Mouse (Mus musculus): ENCODE results near the gene Zfp850. TPM values are rescaled to one million over a fixed set of nuclear protein-coding genes. Genes with fewer than 3 reads are reported as not detected.
"Not testable (repeated sequence)": the region's sequence is repeated elsewhere in the genome, so short reads cannot be mapped to it uniquely, and the experiment has no call there.

The Zfp850 gene
- total RNA-seq (2021), result under 1 TPM; 0.23 to 0.44 TPM
- long read RNA-seq, experiment 1, result 0 reads
- long read RNA-seq, experiment 2, result 0 reads

DNA sequence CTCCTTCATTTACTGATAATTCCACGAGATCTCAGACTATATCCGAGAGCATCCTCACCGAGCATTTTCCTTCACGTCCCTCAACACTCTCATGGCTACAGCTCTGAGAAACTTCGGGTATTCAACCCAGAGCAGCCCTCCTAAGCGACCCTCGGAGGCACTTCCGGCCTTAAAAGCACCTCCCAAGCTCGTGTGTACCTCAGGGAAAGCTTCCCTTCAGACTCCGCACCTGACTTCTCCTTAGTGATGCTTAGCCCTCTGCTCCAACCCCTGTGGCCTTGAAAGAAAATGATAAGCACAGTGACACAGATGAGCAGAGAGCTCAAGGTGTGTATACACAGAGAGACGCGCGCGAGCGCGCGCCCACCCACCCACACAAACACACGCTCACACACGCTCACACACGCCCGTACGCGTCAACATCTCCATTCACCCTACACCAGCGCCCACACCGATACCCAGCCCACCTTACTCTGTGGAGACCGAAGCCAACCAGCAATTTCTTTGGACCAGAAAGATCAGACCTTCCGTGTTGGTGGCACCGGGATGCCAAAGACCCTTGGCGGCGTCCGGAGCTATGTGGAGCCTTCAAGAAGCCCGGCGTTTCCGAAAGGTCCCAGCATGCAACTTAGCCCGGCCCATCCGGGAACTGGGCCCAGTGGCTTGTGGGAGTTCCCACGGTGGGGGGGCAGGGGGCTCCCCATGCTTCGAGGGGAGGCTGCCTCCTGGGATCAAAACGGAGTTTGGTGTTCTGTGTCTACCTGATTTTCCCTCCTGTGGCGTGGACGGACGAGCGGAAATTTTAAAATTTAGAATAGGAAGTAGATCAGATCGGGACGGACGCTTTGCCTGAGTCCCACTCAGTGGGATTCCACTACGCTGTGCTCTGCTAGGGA, at the start of gene Zfp850:
TSS of gene Zfp850 (minus strand) at position 567 of the 896 bp plus-strand sequence.
- intact Hi-C loops (cut with DNase I), result no loop called here
- DNase-seq, result peak; percentile 44 to 64

DNA sequence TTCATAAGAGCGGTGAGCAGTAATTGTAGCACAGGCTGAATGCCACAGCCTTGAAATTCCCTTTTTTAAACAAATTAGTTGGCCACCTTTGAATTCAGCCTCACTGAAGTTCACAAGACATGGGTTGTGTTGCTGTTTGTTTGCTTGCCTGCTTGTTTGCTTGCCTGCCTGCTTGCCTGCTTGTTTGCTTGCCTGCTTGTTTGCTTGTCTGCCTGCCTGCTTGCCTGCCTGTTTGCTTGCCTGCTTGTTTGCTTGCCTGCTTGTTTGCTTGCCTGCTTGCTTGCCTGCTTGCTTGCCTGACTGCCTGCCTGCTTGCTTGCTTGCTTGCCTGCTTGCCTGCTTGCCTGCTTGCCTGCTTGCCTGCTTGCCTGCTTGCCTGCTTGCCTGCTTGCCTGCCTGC, 46.1 kb upstream of the Zfp850 start:
- no peak for DNase-seq
- intact Hi-C loops (cut with DNase I), result no loop called here

DNA sequence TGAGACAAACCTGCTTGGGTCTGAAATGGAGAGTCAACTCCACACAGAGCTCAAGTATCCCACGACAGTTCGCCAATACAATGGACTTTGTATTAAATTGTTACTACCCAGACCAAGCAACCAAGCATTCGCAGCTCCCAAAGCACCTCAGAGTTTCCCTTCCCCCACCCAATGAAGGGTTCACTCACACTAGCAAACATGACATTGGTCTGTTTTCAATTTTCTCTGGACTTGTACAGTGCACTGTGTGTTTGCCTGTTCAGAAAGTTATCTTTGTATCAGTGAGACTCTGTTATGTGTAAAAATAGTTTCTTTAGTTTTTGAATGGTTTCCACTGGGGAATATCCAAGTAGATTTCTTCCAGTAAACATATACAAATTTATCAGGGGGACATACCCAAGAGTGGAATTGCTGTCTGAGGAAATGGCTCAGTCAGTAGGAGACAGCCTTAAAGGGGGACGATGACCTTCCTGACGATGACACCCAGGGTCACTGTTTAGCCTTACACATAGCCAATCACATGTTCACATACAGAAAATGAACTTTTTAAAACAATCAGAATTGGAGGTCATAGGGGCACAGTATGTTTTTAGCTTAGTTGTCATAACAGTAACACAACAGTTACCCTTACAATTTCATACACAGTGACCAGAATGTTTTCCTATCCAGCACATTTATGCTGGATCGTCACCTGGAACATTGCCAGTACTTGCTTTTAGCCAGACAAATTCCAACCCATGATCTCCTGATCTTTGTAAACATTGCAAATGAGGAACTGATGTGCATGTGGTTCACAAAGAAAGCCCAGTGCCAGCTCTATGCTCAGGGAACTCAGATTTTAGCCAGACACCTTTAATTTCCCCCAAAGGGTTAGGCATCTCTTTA, 39.4 kb upstream of the Zfp850 start:
- intact Hi-C loops (cut with DNase I), result loop anchor here (5.0 kb wide), 2 partner anchors 99 to 154 kb away; no protein-coding TSS in a partner anchor
- DNase-seq, result no peak

DNA sequence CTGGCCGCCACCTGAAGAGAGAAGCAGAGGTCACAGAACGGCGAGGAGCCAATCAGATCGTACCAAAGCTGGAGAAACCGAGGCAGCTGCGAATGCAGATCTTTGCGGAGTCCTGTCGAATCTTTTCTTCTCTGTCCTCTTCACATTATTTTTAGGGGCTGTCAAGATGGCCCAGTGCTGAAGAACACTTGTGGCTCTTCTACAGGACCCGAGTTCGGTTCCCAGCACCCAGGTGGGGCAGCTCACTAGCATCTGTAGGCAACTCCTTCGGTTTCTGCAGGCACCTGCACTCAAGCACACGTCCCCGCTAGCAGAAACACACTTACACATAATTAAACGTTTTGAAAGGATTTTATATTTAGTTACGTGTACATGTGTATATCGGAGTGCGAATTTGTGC, 36.7 kb upstream of the Zfp850 start:
- no peak for DNase-seq
- intact Hi-C loops (cut with DNase I), result loop anchor here (5.0 kb wide), 2 partner anchors 102 to 157 kb away; no protein-coding TSS in a partner anchor

DNA sequence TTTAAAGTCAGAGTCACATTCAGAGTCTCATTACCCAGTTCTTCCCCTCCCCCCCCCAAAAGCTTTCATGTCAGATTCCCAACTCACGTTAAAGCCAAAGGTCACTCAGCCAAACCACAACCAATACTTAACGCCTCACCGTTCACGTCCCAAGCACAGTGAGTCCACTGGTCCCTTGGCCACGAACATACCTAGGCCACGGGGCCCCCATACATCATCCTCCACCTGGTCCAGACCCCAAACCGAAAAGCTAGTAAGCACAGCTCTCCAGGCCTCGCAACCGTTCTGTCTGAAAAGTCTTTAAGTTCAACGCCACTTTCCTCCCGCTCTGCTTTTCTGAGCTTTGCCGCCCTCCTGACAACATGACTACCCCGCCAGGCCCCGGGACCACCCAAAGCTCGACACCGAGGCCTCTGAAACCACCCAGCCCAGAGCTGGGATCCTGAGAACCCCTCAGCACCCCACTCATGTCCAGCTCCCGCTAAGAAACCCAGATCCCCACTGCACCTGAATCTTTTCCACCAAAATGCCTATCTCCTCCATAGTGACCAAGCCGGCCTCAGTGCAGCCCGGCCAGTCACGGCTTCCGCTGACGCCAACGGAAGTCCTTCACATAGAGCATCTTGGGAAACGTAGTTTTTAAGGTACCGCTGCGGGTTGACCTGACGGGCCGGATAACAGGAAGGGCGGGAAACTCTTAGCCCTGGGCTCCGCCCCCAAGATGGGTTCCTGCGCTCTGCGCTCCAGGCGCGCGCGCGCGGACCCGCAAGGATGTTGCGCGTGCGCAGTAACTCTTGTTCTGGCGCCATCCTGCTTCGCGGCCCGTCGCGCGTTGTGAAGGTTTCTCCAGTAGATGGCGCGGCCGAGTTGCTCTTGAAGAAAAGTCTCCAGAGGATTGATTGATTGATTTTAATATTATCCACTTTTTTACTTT, 35.8 kb upstream of the Zfp850 start, which contains the start of gene Psmc4:
TSS of gene Psmc4 (minus strand) at position 626 of the 934 bp plus-strand sequence.
- intact Hi-C loops (cut with DNase I), result loop anchor here (5.0 kb wide), 2 partner anchors 103 to 158 kb away; no protein-coding TSS in a partner anchor
- peak; percentile 95 to 96 for DNase-seq

DNA sequence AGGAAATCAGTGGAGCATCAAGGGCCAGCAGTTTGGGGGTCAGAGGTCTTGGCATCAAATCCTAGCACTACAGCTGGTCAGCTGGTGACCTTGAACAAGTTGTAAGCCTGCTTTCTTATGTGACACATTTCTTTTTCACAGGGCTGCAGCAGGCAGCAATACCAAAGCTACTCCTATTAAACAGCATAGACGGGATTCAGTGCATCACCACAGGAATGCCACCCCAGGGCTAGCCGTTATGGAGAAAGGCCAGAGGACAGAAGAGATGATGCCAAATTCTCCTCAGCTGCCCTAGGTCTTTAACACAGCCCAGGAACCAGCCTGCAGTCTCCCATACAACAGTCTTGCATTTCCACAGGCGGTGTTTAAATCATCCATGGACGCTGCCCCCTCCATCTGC, 30.6 kb upstream of the Zfp850 start:
- intact Hi-C loops (cut with DNase I), result no loop called here
- no peak for DNase-seq

DNA sequence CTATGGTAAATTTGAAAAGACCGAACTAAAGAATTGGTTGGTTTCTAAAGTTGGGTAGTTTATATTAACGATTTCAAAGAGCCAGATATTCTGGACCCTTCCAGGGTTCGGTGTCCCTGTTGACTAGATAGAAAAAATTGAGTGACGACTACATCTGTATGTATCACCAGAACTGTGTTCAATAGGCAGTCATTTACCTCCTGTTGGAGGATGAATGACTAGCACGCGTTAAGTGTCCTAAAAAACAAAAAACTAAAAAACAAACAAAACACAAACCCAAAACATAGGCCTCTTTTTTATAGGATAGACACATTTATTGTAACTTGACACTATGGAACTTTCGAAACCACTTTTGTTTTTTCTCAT, 513 bp upstream of the Zfp850 start:
- DNase-seq, result no peak
- intact Hi-C loops (cut with DNase I), result no loop called here

DNA sequence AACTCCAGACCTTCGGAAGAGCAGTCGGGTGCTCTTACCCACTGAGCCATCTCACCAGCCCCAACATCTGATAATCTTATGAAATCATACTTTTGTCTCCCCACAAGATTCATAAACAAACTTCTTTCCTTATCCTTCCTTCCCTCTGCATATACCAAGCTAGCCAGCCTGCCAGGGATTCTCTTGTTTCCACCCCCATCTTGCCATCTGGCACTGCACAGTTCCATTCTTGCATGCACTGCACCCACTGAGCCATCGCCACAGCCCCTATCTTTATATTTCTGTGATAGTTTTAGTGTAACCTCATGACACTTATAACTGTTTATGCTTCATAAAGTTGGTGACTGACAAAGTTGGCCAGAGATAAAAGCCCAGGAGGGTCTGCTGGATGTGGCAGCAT, 3.6 kb downstream of the Zfp850 start:
- intact Hi-C loops (cut with DNase I), result no loop called here
- no peak for DNase-seq

DNA sequence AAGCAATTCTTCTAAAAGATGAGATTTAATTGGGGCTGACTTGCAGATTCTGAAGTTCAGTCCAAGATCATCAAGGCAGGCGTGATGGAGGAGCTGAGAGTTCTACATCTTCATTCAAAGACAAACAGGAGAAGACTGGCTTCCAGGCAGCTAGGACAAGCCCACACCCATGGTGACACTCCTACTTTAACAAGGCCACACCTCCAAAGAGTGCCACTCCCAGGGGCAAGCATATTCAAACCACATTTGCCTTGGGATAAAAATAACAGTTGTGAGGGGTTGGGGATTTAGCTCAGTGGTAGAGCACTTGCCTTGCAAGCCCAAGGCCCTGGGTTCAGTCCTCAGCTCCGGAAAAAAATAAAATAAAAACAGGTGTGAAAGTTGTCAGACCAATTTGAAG, 31.7 kb downstream of the Zfp850 start:
- DNase-seq, result no peak
- intact Hi-C loops (cut with DNase I), result no loop called here

DNA sequence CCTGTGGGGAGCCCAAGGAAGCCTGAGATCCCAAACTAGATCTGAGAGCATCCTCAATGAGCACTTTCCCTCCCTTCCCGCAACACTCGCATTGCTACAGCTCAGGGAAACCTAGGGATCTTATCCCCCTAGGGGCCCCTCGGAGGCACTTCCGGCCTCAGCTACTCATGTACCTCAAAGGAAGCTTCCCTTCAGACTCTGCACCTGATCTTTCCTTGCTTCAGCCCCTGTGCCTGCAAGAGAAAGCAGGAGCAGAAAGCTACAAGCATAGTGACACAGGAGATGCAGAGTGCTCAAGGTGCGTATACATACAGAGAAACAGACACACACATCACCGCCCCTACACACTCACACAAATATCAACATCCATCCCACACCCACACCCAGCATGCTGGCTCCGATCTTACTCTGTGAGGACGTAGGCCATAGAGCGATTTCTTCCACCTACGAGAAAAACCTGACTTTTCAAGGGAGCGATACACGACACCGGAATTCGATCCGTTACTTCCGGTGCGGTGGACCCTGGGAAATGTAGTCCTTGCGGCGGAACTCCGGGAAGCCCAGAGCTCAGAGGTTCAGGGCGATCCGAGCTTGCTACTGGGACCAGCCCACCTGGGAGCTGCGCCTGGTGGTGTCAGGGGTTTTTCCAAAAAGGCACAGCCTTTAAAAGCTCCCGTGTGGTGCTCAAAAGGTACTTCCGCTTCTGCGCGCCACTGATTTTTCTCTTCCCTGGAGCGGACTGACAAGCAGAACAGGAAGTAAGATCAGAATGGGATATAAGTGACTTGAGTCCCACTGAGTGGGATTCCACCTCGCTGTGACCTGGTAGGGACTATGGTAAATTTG, 35.0 kb downstream of the Zfp850 start, which contains the start of gene Zfp780b:
TSS of gene Zfp780b (minus strand) at position 489 of the 846 bp plus-strand sequence.
- DNase-seq, result peak; percentile 58 to 65
- intact Hi-C loops (cut with DNase I), result no loop called here

DNA sequence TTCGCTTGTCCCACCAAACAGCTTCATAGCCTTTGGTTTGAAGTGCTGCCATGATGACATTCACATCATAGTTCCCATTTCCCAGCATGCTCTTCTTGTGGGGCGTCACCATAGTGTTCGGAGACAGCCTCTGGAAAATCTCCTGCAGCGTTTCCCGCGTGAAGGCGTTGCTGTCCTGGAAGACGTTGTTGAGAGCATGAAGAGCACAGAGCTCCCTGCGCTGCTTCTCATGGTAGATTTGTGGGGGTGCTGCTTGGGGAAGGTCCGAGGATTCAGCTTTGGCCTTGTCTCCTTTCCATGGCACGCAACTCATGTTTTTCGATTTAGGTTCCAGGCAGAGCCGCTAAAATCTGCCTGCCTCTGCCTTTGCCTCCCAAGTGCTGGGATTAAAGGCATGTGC, 64.5 kb downstream of the Zfp850 start:
- intact Hi-C loops (cut with DNase I); DNase-seq: not testable (repeated sequence)

DNA sequence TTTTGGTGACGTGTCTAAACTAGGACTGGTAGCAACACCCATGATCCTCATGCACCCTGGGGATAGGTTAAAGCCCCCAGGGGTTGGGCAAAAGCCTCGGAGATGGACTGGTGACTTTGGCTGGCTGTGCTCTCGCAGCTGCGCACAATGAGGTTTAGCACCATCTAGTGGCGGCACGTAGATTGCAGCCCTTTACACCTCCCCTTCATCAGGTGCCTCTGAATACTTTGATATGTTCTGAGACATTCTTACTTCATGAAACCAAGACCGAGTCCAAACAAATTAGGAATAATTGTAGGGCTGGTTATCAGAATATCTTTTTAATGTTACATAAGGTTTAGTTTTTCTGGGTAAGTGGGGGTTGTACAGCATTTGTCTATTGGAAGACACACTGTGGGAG, 72.0 kb downstream of the Zfp850 start:
- DNase-seq; intact Hi-C loops (cut with DNase I): not testable (repeated sequence)

Other genes with a start within 250 kb of the Zfp850 start
- gene Zfp626, start 206.9 kb downstream of the Zfp850 start, total RNA-seq (2021), result 1 to 10 TPM; 3.4 to 3.5 TPM
- 1 to 10 TPM; 1.7 to 2.7 TPM for gene Zfp59, start 175.5 kb downstream of the Zfp850 start, total RNA-seq (2021)
- 1 to 10 TPM; 1.7 to 3.2 TPM for gene Zfp607a, start 156.6 kb downstream of the Zfp850 start, total RNA-seq (2021)
- 1 to 10 TPM; 3.2 to 3.5 TPM for gene Zfp974, start 84.7 kb downstream of the Zfp850 start, total RNA-seq (2021)
- gene Zfp780b, start 34.9 kb downstream of the Zfp850 start, total RNA-seq (2021), result 1 to 10 TPM; 6.0 to 6.9 TPM
- 100 to 1,000 TPM in 1 of 2 experiments, 10 to 100 TPM in 1; 99.1 to 100 TPM for gene Psmc4, start 36.0 kb upstream of the Zfp850 start, total RNA-seq (2021)
- under 1 TPM in 1 of 2 experiments, not detected in 1; 0.13 TPM for gene Fcgbp, start 57.1 kb upstream of the Zfp850 start, total RNA-seq (2021)
- not detected for gene 9530053A07Rik, start 115.4 kb upstream of the Zfp850 start, total RNA-seq (2021)
- 10 to 100 TPM; 18.8 to 22.9 TPM for gene Fbl, start 155.6 kb upstream of the Zfp850 start, total RNA-seq (2021)
- gene Dyrk1b, start 165.4 kb upstream of the Zfp850 start, total RNA-seq (2021), result 10 to 100 TPM; 82.4 to 90.6 TPM

Measured in gastrocnemius, postnatal 36 days (tissue).